Mouse (Mus musculus): ENCODE measurements at regions not wholly inside any gene's neighbourhood (a gene's known extent, or its start where the extent isn't known, plus 50 kb on each side); places are given as distances from the start of the nearest gene placed in this dataset.
A peak's percentile ranks its signal among the peaks of the same experiment; 100 is the strongest.

GRCm38 (mm10) chr10:95124476-95124875, 179.8 kb upstream of the Plxnc1 start:
- DNase-seq, result no peak

- no peak for DNase-seq
These were observed 175.4 kb upstream of the Plxnc1 start for GRCm38 (mm10) chr10:95120007-95120406.

- no peak for DNase-seq
These were observed 174.2 kb upstream of the Plxnc1 start for GRCm38 (mm10) chr10:95118786-95119351.

- DNase-seq, result no peak
These were observed 173.1 kb upstream of the Plxnc1 start for GRCm38 (mm10) chr10:95117731-95118212.

GRCm38 (mm10) chr10:95117041-95117730, 172.6 kb upstream of the Plxnc1 start:
- DNase-seq, result no peak

- no peak for DNase-seq
These were observed 172.0 kb upstream of the Plxnc1 start for GRCm38 (mm10) chr10:95116579-95117011.

- DNase-seq, result no peak
These were observed 168.3 kb upstream of the Plxnc1 start for GRCm38 (mm10) chr10:95112837-95113388.

- DNase-seq, result no peak
These were observed 167.7 kb upstream of the Plxnc1 start for GRCm38 (mm10) chr10:95112231-95112774.

- no peak for DNase-seq
These were observed 166.2 kb upstream of the Plxnc1 start for GRCm38 (mm10) chr10:95110786-95111185.

- no peak for DNase-seq
These were observed 164.9 kb upstream of the Plxnc1 start for GRCm38 (mm10) chr10:95109576-95109975.

GRCm38 (mm10) chr10:95107532-95108251, 163.1 kb upstream of the Plxnc1 start:
- DNase-seq, result no peak

- no peak for DNase-seq
These were observed 159.2 kb upstream of the Plxnc1 start for GRCm38 (mm10) chr10:95103808-95104207.

- DNase-seq, result no peak
These were observed 158.3 kb upstream of the Plxnc1 start for GRCm38 (mm10) chr10:95102981-95103380.

GRCm38 (mm10) chr10:95099906-95100305, 155.3 kb upstream of the Plxnc1 start:
- DNase-seq, result peak; percentile 43

- no peak for DNase-seq
These were observed 151.2 kb upstream of the Plxnc1 start for GRCm38 (mm10) chr10:95095847-95096246.

- DNase-seq, result no peak
These were observed 150.1 kb upstream of the Plxnc1 start for GRCm38 (mm10) chr10:95094771-95095170.

GRCm38 (mm10) chr10:95093266-95093665, 148.6 kb upstream of the Plxnc1 start:
- DNase-seq, result no peak

- DNase-seq, result no peak
These were observed 146.5 kb upstream of the Plxnc1 start for GRCm38 (mm10) chr10:95091086-95091485.

- no peak for DNase-seq
These were observed 146.0 kb upstream of the Plxnc1 start for GRCm38 (mm10) chr10:95090641-95091040.

- DNase-seq, result no peak
These were observed 145.4 kb upstream of the Plxnc1 start for GRCm38 (mm10) chr10:95090035-95090434.

- peak; percentile 49 for DNase-seq
These were observed 143.4 kb upstream of the Plxnc1 start for GRCm38 (mm10) chr10:95087864-95088570.

GRCm38 (mm10) chr10:95086755-95087154, 142.1 kb upstream of the Plxnc1 start:
- DNase-seq, result no peak
